Mouse (Mus musculus) cerebellum, postnatal 10 days (tissue): ENCODE data around the gene Cab39l.
"Not testable (repeated sequence)": the region's sequence is repeated elsewhere in the genome, so short reads cannot be mapped to it uniquely, and the experiment has no call there.

Experiments used
- DNase-seq, 2 experiments: peaks; one replicate each; pipeline ENCODE4 v3.0.0; 2021; ENCODE audit warnings: mixed read lengths in 2 of 2

Gene Cab39l

GRCm38 (mm10) chr14:59440558-59441471, at the start of gene Cab39l, which contains the start of gene Setdb2:
Gene Cab39l (plus strand): TSS chr14:59440972.
Gene Setdb2 (minus strand): TSS chr14:59440884.
- peak; percentile 93 to 95 for DNase-seq

- no peak for DNase-seq
These were observed 45.5 kb upstream of the Cab39l start, which contains the start of gene Phf11c for GRCm38 (mm10) chr14:59395281-59395680. Gene Phf11c (minus strand): TSS chr14:59395381.

DNA sequence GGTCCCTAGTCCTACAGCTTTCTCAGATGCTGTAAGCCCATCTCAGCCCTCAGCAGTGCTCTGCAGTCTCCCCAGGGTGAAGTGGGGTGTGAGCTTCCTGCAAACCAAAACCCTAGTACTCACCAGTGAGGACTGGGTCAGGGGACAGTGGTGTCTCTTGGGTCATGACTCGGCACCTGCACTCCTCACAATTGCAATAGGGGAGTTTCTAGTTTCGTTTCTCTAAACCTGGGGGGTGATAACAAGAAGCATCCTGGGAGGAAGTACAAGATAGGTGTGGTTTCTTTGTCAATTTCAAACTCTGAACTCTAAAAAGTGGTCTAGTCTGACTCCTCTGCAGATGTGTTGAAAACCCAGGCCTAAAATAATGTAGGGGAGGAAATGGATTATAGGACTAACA, 43.8 kb upstream of the Cab39l start:
- no peak for DNase-seq

GRCm38 (mm10) chr14:59414979-59415378, 25.8 kb upstream of the Cab39l start:
- DNase-seq = not testable (repeated sequence)

DNA sequence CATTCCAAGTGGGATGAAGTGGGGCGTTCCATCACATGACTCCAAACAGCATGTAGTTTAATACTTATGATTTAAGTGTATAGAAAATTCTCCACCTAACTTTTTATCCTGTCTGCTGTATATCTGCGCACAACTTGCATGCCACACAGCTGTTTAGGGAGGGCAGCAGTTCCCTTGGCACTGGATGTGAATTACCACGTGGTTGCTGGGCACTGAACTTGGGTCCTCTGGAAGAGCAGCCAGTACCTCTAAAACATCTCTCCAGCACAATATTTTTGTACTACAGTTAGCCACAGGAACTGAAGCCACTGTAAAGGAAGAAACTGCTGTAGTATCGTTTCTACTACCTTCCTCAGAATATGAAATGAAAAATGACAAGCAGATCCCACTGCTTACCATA, 22.6 kb upstream of the Cab39l start:
- no peak for DNase-seq

GRCm38 (mm10) chr14:59422912-59423663, 17.7 kb upstream of the Cab39l start:
- no peak for DNase-seq

GRCm38 (mm10) chr14:59430556-59430955, 10.2 kb upstream of the Cab39l start:
- no peak for DNase-seq

GRCm38 (mm10) chr14:59433902-59434301, 6.9 kb upstream of the Cab39l start:
- DNase-seq = no peak

DNA sequence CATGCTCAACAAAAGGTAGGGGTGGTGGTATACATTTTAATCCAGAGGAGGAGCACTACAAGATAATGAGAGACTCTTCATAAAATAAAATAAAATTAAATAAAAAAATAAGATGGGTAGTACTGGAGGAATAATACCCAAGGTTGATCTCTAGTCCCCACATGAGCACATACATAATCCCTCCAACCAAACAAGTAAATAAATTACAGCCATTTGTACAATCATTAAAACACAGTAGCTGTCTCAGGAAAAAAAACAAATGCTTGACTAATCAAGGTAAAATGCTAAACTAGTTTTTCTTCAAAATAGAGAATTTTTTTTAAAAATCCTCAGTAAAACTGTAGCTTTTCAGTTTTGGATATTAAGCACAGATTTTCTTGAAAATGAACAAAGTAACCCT, 5.6 kb upstream of the Cab39l start:
- DNase-seq = no peak

GRCm38 (mm10) chr14:59437398-59437797, 3.4 kb upstream of the Cab39l start:
- no peak for DNase-seq

DNA sequence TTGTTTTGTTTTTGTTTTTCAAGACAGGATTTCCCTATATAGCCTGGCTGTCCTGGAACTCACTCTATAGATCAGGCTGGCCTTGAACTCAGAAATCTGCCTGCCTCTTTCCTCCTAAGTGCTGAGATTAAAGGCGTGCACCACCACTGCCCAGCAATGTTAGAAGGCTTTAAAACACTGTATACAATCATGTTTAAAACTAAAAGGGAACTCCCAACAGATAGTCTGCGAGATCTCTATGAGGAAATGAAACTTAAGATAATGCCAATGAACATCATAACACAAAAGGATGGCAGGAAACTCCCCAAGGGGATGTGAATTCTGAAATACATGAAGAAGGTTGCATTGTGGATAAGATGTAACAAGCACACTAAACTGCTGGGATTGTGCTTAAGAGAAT, 2.3 kb upstream of the Cab39l start:
- DNase-seq = no peak

- no peak for DNase-seq
These were observed 733 bp upstream of the Cab39l start for GRCm38 (mm10) chr14:59440039-59440438.

DNA sequence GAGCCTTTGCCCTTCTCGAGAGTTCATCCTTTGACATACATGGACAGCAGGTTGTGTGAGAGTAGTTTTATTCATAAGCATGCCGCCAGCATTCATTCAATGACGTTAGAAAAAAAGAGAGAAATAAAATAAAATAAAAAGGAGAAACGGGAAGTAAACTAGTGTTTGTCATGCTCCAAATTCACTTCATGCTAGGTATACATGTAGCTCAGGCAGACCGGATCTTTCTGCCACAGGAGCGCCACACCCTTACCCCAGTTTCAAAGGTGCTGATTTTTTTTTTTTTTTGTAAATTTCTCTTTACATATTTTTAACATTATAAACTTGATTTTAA, 667 bp downstream of the Cab39l start:
- no peak for DNase-seq

GRCm38 (mm10) chr14:59445421-59445820, 4.6 kb downstream of the Cab39l start:
- DNase-seq = no peak

DNA sequence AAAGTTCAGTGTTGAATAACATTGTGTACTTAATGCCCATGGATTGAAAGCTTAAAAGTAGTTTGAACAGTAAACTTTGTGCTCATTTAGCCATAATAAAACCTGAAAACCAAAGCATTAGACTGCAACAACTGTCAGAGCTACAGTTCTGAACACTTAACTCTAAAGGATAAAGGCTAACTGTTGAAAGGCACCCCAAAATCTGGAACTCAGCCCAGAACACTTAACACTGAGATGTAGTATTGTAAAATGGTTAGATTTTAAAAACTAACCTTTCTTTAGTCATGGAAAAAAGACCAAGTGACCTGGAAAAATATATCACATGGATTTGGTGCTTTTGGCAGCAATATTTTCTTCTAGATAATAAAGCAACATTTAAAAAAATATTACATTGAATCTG, 7.2 kb downstream of the Cab39l start:
- DNase-seq = no peak

- DNase-seq = no peak
These were observed 25.7 kb downstream of the Cab39l start for GRCm38 (mm10) chr14:59466503-59466902.

- DNase-seq = peak; percentile 8 to 10
These were observed 27.0 kb downstream of the Cab39l start for GRCm38 (mm10) chr14:59467798-59468197.

DNA sequence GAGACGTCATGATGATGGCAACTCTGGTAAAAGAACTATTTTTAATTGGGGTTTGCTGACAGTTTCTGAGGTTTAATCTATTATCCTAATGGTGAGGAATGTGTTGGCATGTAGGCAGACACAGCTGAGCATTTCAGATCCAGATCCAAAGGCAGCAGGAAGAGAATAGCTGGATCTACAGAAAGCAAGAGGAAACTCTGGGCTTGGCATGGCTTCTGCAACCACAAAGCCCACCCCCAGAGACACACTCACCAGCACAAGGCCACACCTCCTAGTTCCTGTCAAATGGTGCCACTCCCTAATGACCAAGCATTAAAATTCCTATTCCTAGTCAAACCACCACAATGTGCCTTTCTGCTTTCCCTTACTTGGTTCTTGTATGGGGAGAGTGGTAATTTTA, 30.0 kb downstream of the Cab39l start:
- DNase-seq = no peak

GRCm38 (mm10) chr14:59478699-59479098, 37.9 kb downstream of the Cab39l start:
- DNase-seq = no peak

- no peak for DNase-seq
These were observed 44.6 kb downstream of the Cab39l start for GRCm38 (mm10) chr14:59485247-59485810.

DNA sequence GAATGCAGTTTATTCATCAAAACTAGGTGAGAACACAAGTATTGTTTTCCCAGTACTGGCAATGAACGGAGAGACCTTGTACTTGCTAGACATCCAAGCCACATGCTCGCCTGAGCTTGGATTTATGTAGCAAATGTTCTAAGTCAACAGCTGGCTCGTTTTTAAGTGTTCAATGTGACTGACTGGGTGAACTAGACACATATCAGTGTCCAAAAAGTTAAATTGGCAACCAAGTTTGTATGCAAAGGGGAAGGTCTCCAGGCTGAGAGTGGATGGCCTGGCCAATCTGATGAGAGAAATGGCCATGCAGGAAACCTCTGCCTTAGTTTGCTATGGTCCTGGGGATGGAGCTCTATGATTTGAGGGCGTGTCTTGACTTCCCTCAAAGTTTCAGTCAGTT, 51.6 kb downstream of the Cab39l start:
- no peak for DNase-seq

DNA sequence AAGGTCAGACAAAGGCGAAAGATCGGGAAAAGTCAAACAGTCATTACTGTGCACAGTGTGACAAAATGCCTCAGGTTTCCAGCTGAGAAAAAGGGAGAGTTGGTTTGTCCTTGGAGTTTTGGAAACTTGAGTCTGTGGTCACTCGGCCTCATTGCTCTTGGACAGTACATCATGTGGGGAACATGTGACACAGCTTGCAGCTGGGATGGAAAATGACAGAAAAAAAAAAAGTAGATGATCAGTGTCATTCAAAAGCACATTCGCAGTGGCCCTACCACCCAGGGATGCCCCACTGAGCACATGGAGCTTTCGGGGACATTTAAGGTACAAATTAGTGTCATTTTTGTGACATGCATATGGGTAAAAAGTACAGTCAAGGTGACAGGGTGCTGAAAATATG, 57.2 kb downstream of the Cab39l start:
- no peak for DNase-seq

DNA sequence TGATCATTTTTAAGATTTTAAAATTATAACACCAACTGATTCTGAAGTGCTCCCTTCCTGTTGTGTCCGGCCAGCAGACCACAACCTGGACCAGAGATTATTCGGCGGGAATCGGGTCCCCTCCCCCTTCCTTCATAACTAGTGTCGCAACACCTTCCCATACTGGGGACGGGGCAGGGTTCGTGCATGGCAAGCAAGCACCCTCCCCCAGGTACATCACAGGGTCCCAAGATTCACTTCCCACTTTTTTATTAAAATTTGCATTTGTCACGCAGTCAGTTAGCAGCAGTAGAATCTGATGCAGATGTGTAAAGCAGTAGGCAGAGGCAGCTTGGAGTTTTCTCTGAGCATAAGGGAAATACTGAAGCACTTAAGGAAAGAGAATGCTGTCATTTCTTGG, 64.1 kb downstream of the Cab39l start:
- DNase-seq = no peak

DNA sequence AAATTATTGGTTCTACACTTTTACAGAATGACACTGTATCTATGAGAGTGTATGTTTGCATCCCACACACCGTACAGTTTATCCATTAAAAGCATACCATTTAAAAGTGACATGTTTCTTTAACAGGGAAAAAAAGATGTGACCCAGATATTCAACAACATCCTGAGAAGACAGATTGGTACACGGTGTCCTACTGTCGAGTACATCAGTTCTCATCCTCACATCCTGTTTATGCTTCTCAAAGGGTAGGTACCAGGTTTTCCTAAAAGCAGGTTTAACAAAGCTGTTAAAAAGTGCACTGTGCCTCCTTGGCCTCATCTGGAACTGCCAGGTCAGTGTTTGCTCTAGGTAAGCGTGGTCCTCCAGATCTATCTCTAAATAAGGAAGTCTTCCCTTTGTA, 65.4 kb downstream of the Cab39l start:
- DNase-seq = no peak
